Mouse (Mus musculus) erythroblast, embryonic 14.5 days (primary cell): Measurements from ENCODE around the gene Slc4a5.

Experiments
- GATA1 ChIP-seq: IDR thresholded peaks from 2 replicates; pipeline ENCODE4 v1.6.1; 2012; ENCODE audit warnings: low read length, inconsistent platforms, mixed read lengths
- TAL1 ChIP-seq: IDR thresholded peaks from 3 replicates; pipeline ENCODE4 v1.6.1; 2012; ENCODE audit warnings: low read length, inconsistent platforms, mixed read lengths

- TF ChIP-seq GATA1 (no peak), TAL1 (no peak)
Observed at GRCm38 (mm10) chr6:83326761-83327160, 107.1 kb downstream of the Slc4a5 start.
